Mouse (Mus musculus) right cerebral cortex, postnatal 10 days (tissue): Measurements from ENCODE around the gene Cdkn2a.

Experiments used
- DNase-seq, 2 experiments: peaks; one replicate each; pipeline ENCODE4 v3.0.0; 2021; ENCODE audit warnings: low spot score in 2 of 2

Cdkn2a gene

GRCm38 (mm10) chr4:89276669-89277219, 17.7 kb downstream of the Cdkn2a start:
- no peak for DNase-seq

- no peak for DNase-seq
Measured at GRCm38 (mm10) chr4:89275811-89276584, 18.5 kb downstream of the Cdkn2a start.

GRCm38 (mm10) chr4:89274829-89275548, 19.5 kb downstream of the Cdkn2a start:
- DNase-seq, result no peak

GRCm38 (mm10) chr4:89274006-89274405, 20.4 kb downstream of the Cdkn2a start:
- DNase-seq, result no peak

GRCm38 (mm10) chr4:89273585-89273984, 20.9 kb downstream of the Cdkn2a start:
- DNase-seq, result no peak

GRCm38 (mm10) chr4:89272961-89273540, 21.4 kb downstream of the Cdkn2a start:
- DNase-seq, result no peak

GRCm38 (mm10) chr4:89272101-89272718, 22.2 kb downstream of the Cdkn2a start:
- no peak for DNase-seq

- no peak for DNase-seq
Measured at GRCm38 (mm10) chr4:89257768-89258167, 36.7 kb downstream of the Cdkn2a start.

GRCm38 (mm10) chr4:89234446-89234845, 60.0 kb downstream of the Cdkn2a start:
- no peak for DNase-seq
